Mouse (Mus musculus) neural tube, embryonic 14.5 days (tissue): ENCODE results near the gene Olfr1426. TPM values are rescaled to one million over a fixed set of nuclear protein-coding genes. Genes with fewer than 3 reads are reported as not detected.
A peak's percentile ranks its signal among the peaks of the same experiment; 100 is the strongest.
"Not testable (repeated sequence)": the region's sequence is repeated elsewhere in the genome, so short reads cannot be mapped to it uniquely, and the experiment has no call there.

Source experiments
- ATAC-seq: fragments of 200-750 bp; cut with Nextera tagmentation; 2 replicates; pipeline ENCODE4 v1.8.0; 2017; ENCODE audit warnings: low read depth, mild to moderate bottlenecking, moderate TSS enrichment, moderate library complexity
- H3K27ac ChIP-seq: fragments of 300-500 bp; sonication (generic); 2 replicates; pipeline ENCODE4 v1.5.1; 2014; ENCODE audit warnings: low read depth, mild to moderate bottlenecking, control low read depth, low read length, moderate library complexity, mixed read lengths
- H3K27me3 ChIP-seq: fragments of 300-500 bp; sonication (generic); 2 replicates; pipeline ENCODE4 v1.6.1; 2014; ENCODE audit warnings: low read length; ENCODE audit not compliant: control insufficient read depth, insufficient read depth
- H3K36me3 ChIP-seq: fragments of 300-500 bp; sonication (generic); 2 replicates; pipeline ENCODE4 v1.6.1; 2014; ENCODE audit warnings: low read length, mixed read lengths; ENCODE audit not compliant: control insufficient read depth, insufficient read depth
- H3K4me1 ChIP-seq: fragments of 300-500 bp; sonication (generic); 2 replicates; pipeline ENCODE4 v1.6.1; 2014; ENCODE audit warnings: low read length; ENCODE audit not compliant: control insufficient read depth, insufficient read depth
- H3K4me2 ChIP-seq: fragments of 300-500 bp; sonication (generic); 2 replicates; pipeline ENCODE4 v1.6.1; 2014; ENCODE audit warnings: mild to moderate bottlenecking, low read depth, low read length, control low read depth
- H3K4me3 ChIP-seq: fragments of 300-500 bp; sonication (generic); 2 replicates; pipeline ENCODE4 v1.5.1; 2014; ENCODE audit warnings: low read depth, low read length, control low read depth, mixed read lengths
- H3K9ac ChIP-seq: fragments of 300-500 bp; sonication (generic); replicated peaks from 2 replicates; pipeline ENCODE4 v1.6.1; 2014; ENCODE audit warnings: low read depth, mild to moderate bottlenecking, control low read depth, low read length, mixed read lengths
- H3K9me3 ChIP-seq: fragments of 300-500 bp; sonication (generic); 2 replicates; pipeline ENCODE4 v1.6.1; 2016; ENCODE audit warnings: low read length; ENCODE audit not compliant: control insufficient read depth
- WGBS: fragments of 180-500 bp; shearing (Covaris S2); extraction: QIAGEN DNeasy Blood & Tissue Kit; methylation state at CpG from one replicate; pipeline ENCODE4 v1.1.7; 2014; 5-methylcytosine and 5-hydroxymethylcytosine counted together
- polyA plus RNA-seq: library from polyadenylated mRNA; unstranded; fragments of >200 nt; fragmentation: Nextera tagmentation; extraction: Ambion mirVana; gene quantifications from 2 replicates; pipeline ENCODE4 v1.2.1, GENCODE M21; 2014

Gene Olfr1426
- not detected in 2 replicates for polyA plus RNA-seq

GRCm38 (mm10) chr19:12091913-12092312, at the start of gene Olfr1426:
Gene Olfr1426 (minus strand): TSS chr19:12092013.
- no peaks in the 10 kb centered on the region for H3K27me3 ChIP-seq
- H3K4me2 ChIP-seq = no peak within 1 kb of the TSS
- H3K4me3 ChIP-seq = no peak within 1 kb of the TSS
- ATAC-seq = no peak
- no peak within 1 kb of the TSS for H3K9ac ChIP-seq
- no peaks in the 10 kb centered on the region for H3K9me3 ChIP-seq
- H3K36me3 ChIP-seq = no peaks in the 10 kb centered on the region
- H3K4me1 ChIP-seq = no peaks in the 10 kb centered on the region
- WGBS = 85% methylated on average over 1 of the region's 1 CpGs
- no peak within 1 kb of the TSS for H3K27ac ChIP-seq

- Histone ChIP-seq H3K4me2 (no peak overlapping the region), H3K36me3 (no peaks in the 10 kb centered on the region), H3K4me1 (no peaks in the 10 kb centered on the region), H3K27ac (no peak overlapping the region), H3K27me3 (no peaks in the 10 kb centered on the region), H3K9me3 (no peaks in the 10 kb centered on the region), H3K4me3 (no peak overlapping the region), H3K9ac (no peak overlapping the region)
- peak; percentile 38; the same call in 1 of the 2 replicates for ATAC-seq
- WGBS = 39% methylated on average over 2 of the region's 2 CpGs
Measured at GRCm38 (mm10) chr19:12134289-12134688, 42.5 kb upstream of the Olfr1426 start.

GRCm38 (mm10) chr19:12123103-12123502, 31.3 kb upstream of the Olfr1426 start, which contains the start of gene Olfr76:
Gene Olfr76 (minus strand): TSS chr19:12123203.
- Histone ChIP-seq H3K9me3 (no peaks in the 10 kb centered on the region), H3K4me2 (no peak within 1 kb of the TSS)
- ATAC-seq = no peak

GRCm38 (mm10) chr19:12116464-12116863, 24.7 kb upstream of the Olfr1426 start:
- 94% methylated on average over 3 of the region's 3 CpGs for WGBS
- H3K27ac ChIP-seq = no peak overlapping the region
- no peaks in the 10 kb centered on the region for H3K36me3 ChIP-seq
- no peak for ATAC-seq
- no peaks in the 10 kb centered on the region for H3K9me3 ChIP-seq
- H3K4me3 ChIP-seq = no peak overlapping the region
- no peak overlapping the region for H3K9ac ChIP-seq
- no peaks in the 10 kb centered on the region for H3K4me1 ChIP-seq
- H3K4me2 ChIP-seq = no peak overlapping the region
- no peaks in the 10 kb centered on the region for H3K27me3 ChIP-seq

More at GRCm38 (mm10) chr19:12123103-12123502, 31.3 kb upstream of the Olfr1426 start, which contains the start of gene Olfr76:
- Histone ChIP-seq H3K4me1 (no peaks in the 10 kb centered on the region), H3K27ac (no peak within 1 kb of the TSS), H3K4me3 (no peak within 1 kb of the TSS), H3K9ac (no peak within 1 kb of the TSS), H3K36me3 (no peaks in the 10 kb centered on the region), H3K27me3 (no peaks in the 10 kb centered on the region)
- WGBS = 74% methylated on average over 3 of the region's 3 CpGs

GRCm38 (mm10) chr19:12115797-12116196, 24.0 kb upstream of the Olfr1426 start, which contains the start of gene Olfr1428:
Gene Olfr1428 (minus strand): TSS chr19:12115897.
- H3K4me2 ChIP-seq = no peak within 1 kb of the TSS
- H3K4me3 ChIP-seq = no peak within 1 kb of the TSS
- H3K9me3 ChIP-seq = no peaks in the 10 kb centered on the region
- H3K27me3 ChIP-seq = no peaks in the 10 kb centered on the region
- 82% methylated on average over 1 of the region's 1 CpGs for WGBS
- H3K9ac ChIP-seq = no peak within 1 kb of the TSS
- no peaks in the 10 kb centered on the region for H3K4me1 ChIP-seq
- no peaks in the 10 kb centered on the region for H3K36me3 ChIP-seq
- no peak for ATAC-seq
- no peak within 1 kb of the TSS for H3K27ac ChIP-seq

GRCm38 (mm10) chr19:12113807-12114206, 22.0 kb upstream of the Olfr1426 start:
- H3K9ac ChIP-seq = no peak overlapping the region
- no peaks in the 10 kb centered on the region for H3K4me1 ChIP-seq
- H3K4me3 ChIP-seq = no peak overlapping the region
- no peak overlapping the region for H3K4me2 ChIP-seq
- no peaks in the 10 kb centered on the region for H3K27me3 ChIP-seq
- 73% methylated on average over 1 of the region's 1 CpGs for WGBS
- H3K9me3 ChIP-seq = no peaks in the 10 kb centered on the region
- no peak overlapping the region for H3K27ac ChIP-seq
- no peaks in the 10 kb centered on the region for H3K36me3 ChIP-seq
- no peak for ATAC-seq

- no peak for ATAC-seq
- Histone ChIP-seq H3K4me2 (no peak overlapping the region), H3K4me3 (no peak overlapping the region), H3K27me3 (no peaks in the 10 kb centered on the region), H3K9ac (no peak overlapping the region), H3K4me1 (no peaks in the 10 kb centered on the region), H3K36me3 (no peaks in the 10 kb centered on the region), H3K9me3 (no peaks in the 10 kb centered on the region), H3K27ac (no peak overlapping the region)
- WGBS = 73% methylated on average over 1 of the region's 1 CpGs
Measured at GRCm38 (mm10) chr19:12104541-12104940, 12.7 kb upstream of the Olfr1426 start.

GRCm38 (mm10) chr19:12103234-12103633, 11.4 kb upstream of the Olfr1426 start, which contains the start of gene Olfr1427:
Gene Olfr1427 (minus strand): TSS chr19:12103334.
- no peak for ATAC-seq
- Histone ChIP-seq H3K36me3 (no peaks in the 10 kb centered on the region), H3K9me3 (no peaks in the 10 kb centered on the region), H3K4me2 (no peak within 1 kb of the TSS), H3K27ac (no peak within 1 kb of the TSS), H3K9ac (no peak within 1 kb of the TSS), H3K4me1 (no peaks in the 10 kb centered on the region), H3K4me3 (no peak within 1 kb of the TSS), H3K27me3 (no peaks in the 10 kb centered on the region)
- 98% methylated on average over 2 of the region's 2 CpGs for WGBS

GRCm38 (mm10) chr19:12077631-12078030, 14.2 kb downstream of the Olfr1426 start, which contains the start of gene Olfr1425:
Gene Olfr1425 (minus strand): TSS chr19:12077731.
- not testable (repeated sequence) for H3K9ac ChIP-seq, H3K4me2 ChIP-seq, H3K27me3 ChIP-seq, H3K36me3 ChIP-seq, H3K4me3 ChIP-seq, H3K9me3 ChIP-seq, ATAC-seq, H3K27ac ChIP-seq, H3K4me1 ChIP-seq
- 88% methylated on average over 4 of the region's 4 CpGs for WGBS
